ENCODE assay signal across 10 mouse cellular contexts in genomic region chr17:25881691-25882090, GRCm38 (mm10). TPM values are rescaled to one million over a fixed set of nuclear protein-coding genes. Genes with fewer than 3 reads are reported as not detected.
A peak's percentile ranks its signal among the peaks of the same experiment; 100 is the strongest.
DNase-seq lines count a peak whose midpoint lies in the region; ATAC-seq lines count a peak whose summit lies in the region.
"Had no signal": no experiment of that assay in that cellular context is flagged by ENCODE, and none has a peak within 500 bp of the region (broad histone marks: within the 10 kb centered on the region; RNA-seq: fewer than 3 reads in every experiment).

No protein-coding gene starts in this region.

- H3K9me3 ChIP-seq in kidney, embryonic 16.5 days (ENCODE audit: low read length): no peaks in the 10 kb centered on the region
- H3K9me3 ChIP-seq in hindbrain, embryonic 14.5 days (ENCODE audit: control insufficient read depth, low read length): no peaks in the 10 kb centered on the region
- no peaks in the 10 kb centered on the region for H3K9me3 ChIP-seq in neural tube, embryonic 11.5 days (ENCODE audit: control insufficient read depth, low read length)
- H3K9me3 ChIP-seq: G1E had no signal

- no peak for ATAC-seq in kidney, embryonic 16.5 days (ENCODE audit: low FRiP score, low TSS enrichment)
- no peak for ATAC-seq in hindbrain, embryonic 14.5 days (ENCODE audit: low FRiP score)
- no peak for ATAC-seq in neural tube, embryonic 11.5 days (ENCODE audit: insufficient read depth, low FRiP score, low TSS enrichment)
- ATAC-seq: intestine, embryonic 16.5 days had no signal

- H3K4me1 ChIP-seq in kidney, embryonic 16.5 days (ENCODE audit: insufficient read depth, low read length): peaks cover 26% of the 10 kb centered on the region
- H3K4me1 ChIP-seq in hindbrain, embryonic 14.5 days (replicated peaks; ENCODE audit: control insufficient read depth, insufficient read depth, low read length): peaks cover 16% of the 10 kb centered on the region
- peaks cover 16% of the 10 kb centered on the region for H3K4me1 ChIP-seq in neural tube, embryonic 11.5 days (ENCODE audit: control insufficient read depth, insufficient read depth, low read length)

- H3K36me3 ChIP-seq in kidney, embryonic 16.5 days (ENCODE audit: insufficient read depth, low read length): peaks cover 35% of the 10 kb centered on the region
- peaks cover 51% of the 10 kb centered on the region for H3K36me3 ChIP-seq in hindbrain, embryonic 14.5 days (replicated peaks; ENCODE audit: control insufficient read depth, insufficient read depth)
- peaks cover 9% of the 10 kb centered on the region; the same call in 1 of the 2 replicates for H3K36me3 ChIP-seq in neural tube, embryonic 11.5 days (ENCODE audit: control insufficient read depth, insufficient read depth, low read length)

- H3K4me3 ChIP-seq in kidney, embryonic 16.5 days (ENCODE audit: low read length): no peak overlapping the region
- no peak overlapping the region for H3K4me3 ChIP-seq in hindbrain, embryonic 14.5 days (replicated peaks; ENCODE audit: low read length)
- no peak overlapping the region for H3K4me3 ChIP-seq in neural tube, embryonic 11.5 days (ENCODE audit: low read depth, low read length)

- no peak overlapping the region for H3K4me2 ChIP-seq in kidney, embryonic 16.5 days (replicated peaks; ENCODE audit: low read depth, low read length)
- H3K4me2 ChIP-seq in hindbrain, embryonic 14.5 days (replicated peaks): no peak overlapping the region
- H3K4me2 ChIP-seq in neural tube, embryonic 11.5 days (ENCODE audit: low read depth): no peak overlapping the region

- peak overlapping the region; percentile 28; the same call in 1 of the 2 replicates for H3K27ac ChIP-seq in kidney, embryonic 16.5 days (ENCODE audit: low read length)
- 0 out of 2 replicates have a peak overlapping the region, but pooled peaks have one; percentile 54 for H3K27ac ChIP-seq in hindbrain, embryonic 14.5 days
- peak overlapping the region; percentile 68 for H3K27ac ChIP-seq in neural tube, embryonic 11.5 days (ENCODE audit: low read depth, low read length)

- 32% methylated on average over 4 of the region's 4 CpGs for WGBS in kidney, embryonic 16.5 days
- WGBS in hindbrain, embryonic 14.5 days: 10% methylated on average over 4 of the region's 4 CpGs
- 11% methylated on average over 4 of the region's 4 CpGs for WGBS in neural tube, embryonic 11.5 days

- DNase-seq in kidney, adult 11 months: no peak
- peak; percentile 83 for DNase-seq in embryo, embryonic 9.5 days (ENCODE audit: extremely low spot score)
- DNase-seq in hindbrain, embryonic 14.5 days (ENCODE audit: low spot score): no peak
- peak; percentile 40 for DNase-seq in neural tube, embryonic 11.5 days (ENCODE audit: low spot score)
- no peak for DNase-seq in urinary bladder, postnatal 14 days (ENCODE audit: low spot score)
- no peak for DNase-seq in thymus, postnatal 10 days (ENCODE audit: low spot score in 2 of 2)
- DNase-seq: lung, postnatal 10 days had no signal

- H3K9ac ChIP-seq in kidney, embryonic 16.5 days (replicated peaks; ENCODE audit: low read length): 0 out of 2 replicates have a peak overlapping the region, but pooled peaks have one; percentile 8
- no peak overlapping the region for H3K9ac ChIP-seq in hindbrain, embryonic 14.5 days
- H3K9ac ChIP-seq in neural tube, embryonic 11.5 days (ENCODE audit: low read length): 0 out of 2 replicates have a peak overlapping the region, but pooled peaks have one; percentile 15

- no peaks in the 10 kb centered on the region for H3K27me3 ChIP-seq in kidney, embryonic 16.5 days (ENCODE audit: insufficient read depth, low read length)
- H3K27me3 ChIP-seq in hindbrain, embryonic 14.5 days (ENCODE audit: control insufficient read depth, insufficient read depth, low read length): no peaks in the 10 kb centered on the region
- H3K27me3 ChIP-seq in neural tube, embryonic 11.5 days (ENCODE audit: control insufficient read depth, insufficient read depth, low read length): no peaks in the 10 kb centered on the region

RNA-seq across cellular contexts. Expression of gene Wfikkn1, which starts 1.0 kb away (rescaled TPM):
- polyA plus RNA-seq in kidney, embryonic 16.5 days (2015; fragmentation: Nextera tagmentation; extraction: Ambion mirVana): 0.71 and 1.0 TPM in 2 replicates
- 0.63 and 0.71 TPM in 2 replicates for polyA plus RNA-seq in hindbrain, embryonic 14.5 days (2014; fragmentation: Nextera tagmentation; extraction: Ambion mirVana)
- 1.2 and 1.7 TPM in 2 replicates for polyA plus RNA-seq in neural tube, embryonic 11.5 days (2014; fragmentation: Nextera tagmentation; extraction: Ambion mirVana)

RNA-seq across cellular contexts. Expression of gene Mettl26, which starts 6.8 kb away (rescaled TPM):
- 100 and 102 TPM in 2 replicates for polyA plus RNA-seq in kidney, embryonic 16.5 days (2015; fragmentation: Nextera tagmentation; extraction: Ambion mirVana)
- polyA plus RNA-seq in hindbrain, embryonic 14.5 days (2014; fragmentation: Nextera tagmentation; extraction: Ambion mirVana): 58.5 and 67.3 TPM in 2 replicates
- 57.8 and 58.8 TPM in 2 replicates for polyA plus RNA-seq in neural tube, embryonic 11.5 days (2014; fragmentation: Nextera tagmentation; extraction: Ambion mirVana)

RNA-seq across cellular contexts. Expression of gene Mcrip2, which starts 13.1 kb away (rescaled TPM):
- 72.9 and 79.2 TPM in 2 replicates for polyA plus RNA-seq in kidney, embryonic 16.5 days (2015; fragmentation: Nextera tagmentation; extraction: Ambion mirVana)
- 26.8 and 27.3 TPM in 2 replicates for polyA plus RNA-seq in hindbrain, embryonic 14.5 days (2014; fragmentation: Nextera tagmentation; extraction: Ambion mirVana)
- 8.2 and 8.7 TPM in 2 replicates for polyA plus RNA-seq in neural tube, embryonic 11.5 days (2014; fragmentation: Nextera tagmentation; extraction: Ambion mirVana)

RNA-seq across cellular contexts. Expression of gene Wdr90, which starts 20.4 kb away (rescaled TPM):
- 33.1 and 33.5 TPM in 2 replicates for polyA plus RNA-seq in kidney, embryonic 16.5 days (2015; fragmentation: Nextera tagmentation; extraction: Ambion mirVana)
- 13.1 and 14.2 TPM in 2 replicates for polyA plus RNA-seq in hindbrain, embryonic 14.5 days (2014; fragmentation: Nextera tagmentation; extraction: Ambion mirVana)
- polyA plus RNA-seq in neural tube, embryonic 11.5 days (2014; fragmentation: Nextera tagmentation; extraction: Ambion mirVana): 17.8 and 20.3 TPM in 2 replicates

RNA-seq across cellular contexts. Expression of gene Rhot2, which starts 37.0 kb away (rescaled TPM):
- polyA plus RNA-seq in kidney, embryonic 16.5 days (2015; fragmentation: Nextera tagmentation; extraction: Ambion mirVana): 29.3 and 32.5 TPM in 2 replicates
- polyA plus RNA-seq in hindbrain, embryonic 14.5 days (2014; fragmentation: Nextera tagmentation; extraction: Ambion mirVana): 6.5 and 9.9 TPM in 2 replicates
- polyA plus RNA-seq in neural tube, embryonic 11.5 days (2014; fragmentation: Nextera tagmentation; extraction: Ambion mirVana): 8.6 and 10.5 TPM in 2 replicates

Comparison
In these comparisons a context has a peak if more than half of its experiments do, and no peak if none do; other contexts are left out.
1. DNase-seq: peak in embryo, embryonic 9.5 days (single experiment) and neural tube, embryonic 11.5 days (single experiment); none in kidney, adult 11 months (single experiment), hindbrain, embryonic 14.5 days (single experiment), urinary bladder, postnatal 14 days (single experiment) and thymus, postnatal 10 days (0 of 2).
2. Peak in every context shown above with its lines, with median percentiles within 50 percentile points of each other: H3K27ac ChIP-seq.